Mouse (Mus musculus) olfactory bulb, adult 2 months (tissue): ENCODE results near the gene Prrxl1. TPM values are rescaled to one million over a fixed set of nuclear protein-coding genes. Genes with fewer than 3 reads are reported as not detected.

Source experiments
- H3K27ac ChIP-seq: fragments of 200-500 bp; 2 replicates; pipeline ENCODE4 v1.5.1; 2012; ENCODE audit warnings: low read depth, low read length; ENCODE audit not compliant: insufficient read depth
- H3K4me1 ChIP-seq: fragments of 200-500 bp; 2 replicates; pipeline ENCODE4 v1.6.1; 2012; ENCODE audit warnings: low read length; ENCODE audit not compliant: control insufficient read depth, insufficient read depth
- H3K4me3 ChIP-seq: fragments of 200-500 bp; 2 replicates; pipeline ENCODE4 v1.5.1; 2012; ENCODE audit warnings: mild to moderate bottlenecking, low read depth, low read length, moderate library complexity; ENCODE audit not compliant: insufficient read depth
- CTCF ChIP-seq: fragments of 200-500 bp; IDR thresholded peaks from 2 replicates; pipeline ENCODE4 v1.5.1; 2012; ENCODE audit warnings: low read depth, mild to moderate bottlenecking, low read length, moderate library complexity; ENCODE audit not compliant: insufficient read depth
- POLR2A ChIP-seq: fragments of 200-500 bp; IDR thresholded peaks from 2 replicates; pipeline ENCODE4 v1.6.1; 2012; ENCODE audit warnings: mild to moderate bottlenecking, low read depth, low read length, moderate library complexity; ENCODE audit not compliant: insufficient read depth
- WGBS: fragments of 180-500 bp; shearing (Covaris S2); methylation state at CpG from one replicate; pipeline ENCODE4 v1.1.7; 2018; 5-methylcytosine and 5-hydroxymethylcytosine counted together
- polyA plus RNA-seq: library from polyadenylated mRNA; stranded (reverse); fragments of >200 nt; gene quantifications from 2 replicates; pipeline ENCODE4 v1.2.4, GENCODE M21; 2012; ENCODE audit warnings: low replicate concordance; ENCODE audit not compliant: missing spikeins, insufficient read depth, insufficient read length

Gene Prrxl1
- polyA plus RNA-seq, 1 experiment: not detected

DNA sequence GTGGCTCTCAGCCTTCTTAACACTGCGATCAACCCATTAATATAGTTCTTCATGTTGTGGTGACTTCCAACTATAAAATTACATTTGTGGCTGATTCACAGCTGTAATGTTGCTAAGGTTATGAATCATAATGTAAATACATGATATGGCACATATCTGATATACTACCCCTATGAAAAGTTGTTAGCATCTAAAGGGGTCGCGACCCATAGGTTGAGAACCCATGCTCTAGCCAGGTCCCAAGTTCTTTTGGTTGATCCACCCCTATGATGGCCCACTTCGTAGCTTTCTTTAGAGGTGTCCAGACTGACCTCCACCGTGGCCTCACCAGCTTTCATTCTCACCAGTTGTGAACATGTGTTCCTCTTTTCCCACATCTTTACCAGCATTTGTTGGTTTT lies 18.0 kb downstream of the Prrxl1 start:
- no peak overlapping the region for H3K27ac ChIP-seq
- no peak overlapping the region for H3K4me3 ChIP-seq
- TF ChIP-seq CTCF: no peak
- no peak for TF ChIP-seq POLR2A
- no peaks in the 10 kb centered on the region for H3K4me1 ChIP-seq
- WGBS: 97% methylated on average over 5 of the region's 5 CpGs

DNA sequence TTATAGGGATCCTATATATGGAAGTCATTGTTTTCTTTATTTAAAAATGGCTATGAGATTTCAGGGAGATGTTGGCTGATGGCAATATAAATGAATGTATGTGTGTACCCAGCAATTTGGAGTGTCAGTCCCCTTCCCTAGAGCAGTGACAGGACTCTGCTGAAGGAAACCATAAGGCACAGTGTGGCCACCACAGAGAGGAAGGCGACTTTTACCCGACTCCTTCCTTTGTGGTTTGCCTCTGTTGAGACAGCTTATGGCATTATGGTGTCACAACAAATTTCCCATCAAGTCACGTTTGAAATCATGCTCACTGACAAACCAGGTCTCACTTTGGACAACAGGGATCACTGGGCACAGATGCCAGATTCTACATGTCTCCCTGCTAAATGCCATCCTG lies 25.0 kb downstream of the Prrxl1 start:
- no peak overlapping the region for H3K27ac ChIP-seq
- WGBS: 89% methylated on average over 3 of the region's 3 CpGs
- H3K4me1 ChIP-seq: no peaks in the 10 kb centered on the region
- TF ChIP-seq POLR2A (no peak), CTCF (no peak)
- no peak overlapping the region for H3K4me3 ChIP-seq

DNA sequence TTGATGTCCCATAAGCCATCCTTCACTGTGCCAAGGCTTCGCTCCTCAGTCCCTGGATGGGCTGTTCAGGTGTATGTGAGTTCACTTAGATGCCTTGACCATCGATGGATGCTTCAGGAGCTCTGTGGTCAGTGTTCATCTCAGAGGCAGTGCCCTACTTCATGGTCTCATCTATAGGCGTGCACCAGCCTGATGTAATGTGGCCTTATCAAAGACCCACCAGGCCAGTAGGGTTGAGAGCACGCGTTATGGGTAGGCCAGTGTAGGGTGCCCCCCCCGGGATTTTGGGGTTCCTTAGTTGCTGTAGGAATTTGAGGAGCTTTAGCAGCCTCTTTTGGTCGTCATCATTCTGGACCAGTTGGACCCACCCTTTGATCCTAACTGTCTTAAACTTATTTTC lies 25.6 kb downstream of the Prrxl1 start:
- WGBS: 92% methylated on average over 7 of the region's 7 CpGs
- H3K27ac ChIP-seq: no peak overlapping the region
- H3K4me1 ChIP-seq: no peaks in the 10 kb centered on the region
- H3K4me3 ChIP-seq: no peak overlapping the region
- TF ChIP-seq CTCF (no peak), POLR2A (no peak)

DNA sequence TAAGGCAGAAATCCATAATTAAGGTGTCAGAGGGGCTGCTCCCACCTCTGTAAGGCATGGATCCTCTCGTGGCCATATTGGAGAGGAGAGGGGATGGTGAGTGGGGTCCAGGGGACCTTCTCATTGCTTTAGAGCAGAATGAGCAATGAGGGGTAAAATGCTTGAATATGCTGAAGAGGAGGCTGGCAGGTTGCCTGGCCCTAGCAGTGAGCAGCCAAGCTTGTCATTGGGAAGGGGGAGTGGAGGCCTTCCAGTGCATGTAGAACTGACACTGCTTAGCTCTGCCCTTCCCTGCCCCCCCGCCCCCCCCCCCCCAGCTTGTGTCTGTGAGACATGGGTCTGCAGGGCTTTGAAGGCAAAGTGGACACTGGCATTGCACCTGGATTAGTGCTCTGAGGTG lies 28.1 kb downstream of the Prrxl1 start:
- Histone ChIP-seq H3K4me1 (no peaks in the 10 kb centered on the region), H3K27ac (no peak overlapping the region), H3K4me3 (no peak overlapping the region)
- WGBS: 33% methylated on average over 2 of the region's 2 CpGs
- TF ChIP-seq POLR2A (no peak), CTCF (no peak)

DNA sequence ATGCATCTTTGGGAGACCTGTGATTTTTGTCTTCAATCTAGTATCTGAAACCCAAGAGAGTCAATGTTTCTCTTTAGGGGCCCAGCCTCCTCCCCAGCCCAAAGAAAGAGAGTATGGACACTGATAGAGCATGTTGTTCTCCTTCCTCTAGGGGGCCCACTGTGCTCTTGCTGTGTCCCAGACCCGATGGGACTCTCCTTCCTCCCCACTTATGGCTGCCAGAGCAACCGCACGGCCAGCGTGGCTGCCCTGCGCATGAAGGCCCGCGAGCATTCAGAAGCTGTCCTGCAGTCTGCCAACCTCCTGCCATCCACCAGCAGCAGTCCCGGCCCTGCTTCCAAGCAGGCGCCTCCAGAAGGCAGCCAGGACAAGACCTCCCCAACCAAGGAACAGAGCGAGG lies 29.4 kb downstream of the Prrxl1 start:
- H3K27ac ChIP-seq: no peak overlapping the region
- TF ChIP-seq CTCF (no peak), POLR2A (no peak)
- WGBS: 58% methylated on average over 10 of the region's 10 CpGs
- H3K4me3 ChIP-seq: no peak overlapping the region
- no peaks in the 10 kb centered on the region for H3K4me1 ChIP-seq

DNA sequence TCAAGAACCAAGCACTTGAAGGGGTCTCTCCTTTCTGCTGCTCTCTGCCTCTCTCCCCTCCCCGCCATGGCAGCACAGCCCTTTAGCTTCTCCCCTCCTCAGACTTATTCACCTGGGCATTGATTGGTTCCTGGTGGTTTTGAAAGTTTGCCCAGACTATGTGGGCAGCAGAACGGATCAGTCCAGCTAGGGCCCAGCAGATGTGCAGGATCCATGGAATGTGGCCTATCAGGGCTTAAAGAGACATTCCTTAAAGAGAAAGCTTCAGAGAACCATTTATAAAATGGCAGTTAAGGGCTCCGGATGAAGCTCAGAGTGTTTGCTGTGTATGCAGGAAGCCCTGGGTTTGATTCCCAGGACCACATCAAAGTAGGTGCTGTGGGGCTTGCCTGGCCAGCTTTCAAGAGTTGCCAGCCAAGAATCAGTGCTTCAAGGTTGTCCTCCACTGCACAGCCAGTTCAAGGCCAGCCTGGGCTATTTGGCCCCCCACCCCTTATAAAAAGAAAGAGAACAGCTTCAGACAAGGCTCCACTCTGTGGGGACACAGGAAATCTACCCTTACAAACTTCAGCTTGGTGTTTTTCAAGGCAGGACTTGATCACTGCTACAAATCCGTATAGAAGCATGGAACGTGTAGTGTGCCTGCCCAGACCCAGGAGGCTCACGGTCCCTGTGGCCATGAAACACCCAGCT lies 33.8 kb downstream of the Prrxl1 start:
- no peak overlapping the region for H3K4me3 ChIP-seq
- 87% methylated on average over 6 of the region's 6 CpGs for WGBS
- TF ChIP-seq POLR2A (no peak), CTCF (no peak)
- H3K4me1 ChIP-seq: no peaks in the 10 kb centered on the region
- H3K27ac ChIP-seq: no peak overlapping the region

DNA sequence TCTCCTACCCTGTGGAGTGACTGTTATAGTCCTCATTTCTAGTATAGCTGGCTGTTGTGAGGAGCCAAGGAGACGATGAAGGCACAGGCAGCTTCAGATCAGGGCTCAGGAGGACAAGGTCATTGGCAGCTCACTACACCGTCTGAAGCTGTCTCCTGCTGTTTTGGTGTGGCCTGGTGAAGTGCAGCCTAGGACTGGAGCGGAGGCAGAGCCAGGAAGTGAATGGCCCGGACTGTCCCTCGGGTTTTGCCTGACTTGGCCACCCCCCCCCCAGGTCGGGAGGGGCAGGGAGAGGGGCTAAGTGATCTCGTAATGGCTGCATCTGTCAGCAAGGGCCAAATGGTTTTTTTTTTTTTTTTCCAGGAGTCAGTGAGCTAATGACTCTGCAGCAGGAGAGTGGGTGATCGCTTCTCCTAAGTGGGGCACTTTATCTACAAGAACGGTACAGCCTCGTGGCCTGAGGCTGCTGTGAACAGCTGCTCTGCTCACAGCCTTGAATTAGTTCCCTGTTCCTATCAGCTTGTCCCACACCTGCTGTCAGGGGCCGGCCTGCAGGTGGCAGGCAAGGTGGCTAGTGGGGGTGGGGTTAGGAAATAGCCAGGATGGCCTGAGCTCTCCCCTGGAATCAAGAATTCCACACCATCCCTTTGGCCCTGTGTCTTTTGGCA lies 34.9 kb downstream of the Prrxl1 start:
- Histone ChIP-seq H3K4me1 (no peaks in the 10 kb centered on the region), H3K4me3 (no peak overlapping the region), H3K27ac (no peak overlapping the region)
- WGBS: 50% methylated on average over 11 of the region's 11 CpGs
- TF ChIP-seq CTCF: no peak
- no peak for TF ChIP-seq POLR2A

DNA sequence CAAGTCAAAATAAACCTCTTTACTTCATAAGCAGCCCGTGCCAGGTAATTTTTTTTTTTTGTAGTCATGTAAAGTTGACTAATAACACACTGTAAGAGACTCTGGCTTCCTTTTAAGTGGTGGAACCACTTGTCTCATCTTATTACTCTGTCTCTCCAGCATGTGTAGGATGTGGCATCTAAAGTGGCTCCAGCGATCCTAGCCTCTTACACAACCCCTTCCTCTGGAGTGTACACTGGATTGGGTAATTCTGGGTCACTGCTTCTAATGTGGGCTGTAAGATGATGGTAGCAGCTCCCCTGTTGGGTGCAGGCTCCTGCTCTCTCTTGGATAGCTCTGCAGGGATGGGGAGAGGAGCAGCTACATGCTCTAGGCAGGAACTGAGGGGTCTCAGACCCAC lies 39.3 kb downstream of the Prrxl1 start:
- no peak overlapping the region for H3K4me3 ChIP-seq
- no peak for TF ChIP-seq POLR2A
- no peak for TF ChIP-seq CTCF
- H3K4me1 ChIP-seq: no peaks in the 10 kb centered on the region
- WGBS: 91% methylated on average over 2 of the region's 2 CpGs
- no peak overlapping the region for H3K27ac ChIP-seq

DNA sequence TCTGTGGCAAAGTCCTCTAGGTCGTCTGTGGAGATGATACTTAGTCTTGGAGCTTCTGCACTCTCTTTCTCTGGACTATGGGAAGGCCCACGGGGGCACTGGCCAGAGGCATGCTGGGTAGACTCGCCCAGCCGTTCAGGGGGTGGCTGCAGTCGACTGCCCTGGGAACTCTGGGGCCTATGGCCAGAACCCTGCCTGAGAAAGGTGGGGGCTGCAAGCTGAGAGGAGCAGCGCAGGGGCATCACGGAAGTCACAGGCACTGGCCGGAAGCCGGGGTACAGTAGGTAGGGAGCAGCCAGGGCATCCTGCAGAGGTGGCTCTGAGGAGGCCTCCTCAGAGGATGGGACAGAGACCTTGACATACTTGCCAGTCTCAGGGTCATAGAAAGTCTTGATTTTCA lies 60.6 kb downstream of the Prrxl1 start:
- WGBS: 86% methylated on average over 9 of the region's 9 CpGs
- no peak overlapping the region for H3K4me3 ChIP-seq
- H3K4me1 ChIP-seq: no peaks in the 10 kb centered on the region
- H3K27ac ChIP-seq: no peak overlapping the region
- TF ChIP-seq CTCF (no peak), POLR2A (no peak)

DNA sequence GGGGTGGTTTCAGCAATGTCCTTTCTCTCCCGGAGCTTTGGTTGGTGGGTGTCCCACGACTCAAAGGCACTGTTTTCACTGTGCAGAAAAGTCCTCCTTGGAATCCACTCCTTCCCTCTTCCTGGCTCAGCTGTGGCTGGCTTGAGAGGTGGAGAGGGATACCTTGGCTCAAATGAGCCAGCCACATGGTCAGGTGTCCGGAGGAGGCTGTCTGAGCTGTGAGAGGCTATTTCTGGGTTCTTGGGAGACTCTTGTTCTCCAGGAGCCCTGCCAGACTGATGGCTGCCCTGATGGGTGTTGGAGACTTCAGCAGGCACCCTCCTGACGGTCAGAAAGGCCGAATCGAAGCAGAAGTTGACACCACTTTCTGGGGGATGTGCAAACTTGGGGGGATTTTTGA lies 63.9 kb downstream of the Prrxl1 start:
- Histone ChIP-seq H3K27ac (no peak overlapping the region), H3K4me3 (no peak overlapping the region), H3K4me1 (no peaks in the 10 kb centered on the region)
- TF ChIP-seq POLR2A: no peak
- 90% methylated on average over 6 of the region's 6 CpGs for WGBS
